Mouse (Mus musculus) left cerebral cortex, adult 8-10 months (tissue): ENCODE data around the gene Bhlhe40. TPM values are rescaled to one million over a fixed set of nuclear protein-coding genes. Genes with fewer than 3 reads are reported as not detected.

Experiments
- DNase-seq, 2 experiments: peaks; one replicate each; pipeline ENCODE4 v3.0.0; 2022; ENCODE audit warnings: low spot score in 2 of 2
- total RNA-seq, 4 experiments: library from RNA; stranded (reverse); gene quantifications; 2 replicates each; pipeline ENCODE4 v1.2.4; 2022

The Bhlhe40 gene
- 100 to 1,000 TPM in 3 of 4 experiments, 10 to 100 TPM in 1; 92.2 to 130 (median 111) TPM for total RNA-seq

GRCm38 (mm10) chr6:108660206-108660877 is at the start of gene Bhlhe40:
Gene Bhlhe40, plus strand, starts transcription at chr6:108660629.
- DNase-seq: peak; percentile 77 to 97

GRCm38 (mm10) chr6:108611663-108612062 is 48.8 kb upstream of the Bhlhe40 start:
- no peak for DNase-seq

- no peak for DNase-seq
Measured at GRCm38 (mm10) chr6:108618025-108618424, 42.4 kb upstream of the Bhlhe40 start.

GRCm38 (mm10) chr6:108623028-108623565 is 37.3 kb upstream of the Bhlhe40 start:
- no peak for DNase-seq

- DNase-seq: no peak
Measured at GRCm38 (mm10) chr6:108624915-108625314, 35.5 kb upstream of the Bhlhe40 start.

GRCm38 (mm10) chr6:108630701-108631100 is 29.7 kb upstream of the Bhlhe40 start:
- no peak for DNase-seq

GRCm38 (mm10) chr6:108638157-108638833 is 22.1 kb upstream of the Bhlhe40 start:
- DNase-seq: no peak

GRCm38 (mm10) chr6:108642020-108642419 is 18.4 kb upstream of the Bhlhe40 start:
- no peak for DNase-seq

GRCm38 (mm10) chr6:108643035-108643434 is 17.4 kb upstream of the Bhlhe40 start:
- no peak for DNase-seq

- DNase-seq: no peak
Measured at GRCm38 (mm10) chr6:108644311-108644710, 16.1 kb upstream of the Bhlhe40 start.

- DNase-seq: no peak
Measured at GRCm38 (mm10) chr6:108647094-108647493, 13.3 kb upstream of the Bhlhe40 start.

GRCm38 (mm10) chr6:108648072-108648471 is 12.4 kb upstream of the Bhlhe40 start:
- DNase-seq: no peak

GRCm38 (mm10) chr6:108655861-108656260 is 4.6 kb upstream of the Bhlhe40 start:
- no peak for DNase-seq

- no peak for DNase-seq
Measured at GRCm38 (mm10) chr6:108658051-108658415, 2.4 kb upstream of the Bhlhe40 start.

- peak in 1 of 2 experiments; percentile 51 for DNase-seq
Measured at GRCm38 (mm10) chr6:108658416-108659201, 1.8 kb upstream of the Bhlhe40 start.

GRCm38 (mm10) chr6:108659221-108659725 is 1.2 kb upstream of the Bhlhe40 start:
- DNase-seq: peak; percentile 91 to 98

- DNase-seq: peak; percentile 63 to 94
Measured at GRCm38 (mm10) chr6:108659726-108660205, 663 bp upstream of the Bhlhe40 start.

- DNase-seq: no peak
Measured at GRCm38 (mm10) chr6:108660878-108661389, 505 bp downstream of the Bhlhe40 start.

GRCm38 (mm10) chr6:108661412-108661811 is 983 bp downstream of the Bhlhe40 start:
- DNase-seq: peak; percentile 83 to 88

- DNase-seq: no peak
Measured at GRCm38 (mm10) chr6:108661890-108662289, 1.5 kb downstream of the Bhlhe40 start.
